Mouse (Mus musculus) cerebellum, adult 2 months (tissue): ENCODE data around the gene Klhdc7b.

Experiments
- CTCF ChIP-seq: fragments of 200-500 bp; IDR thresholded peaks from 2 replicates; pipeline ENCODE4 v1.5.1; 2011; ENCODE audit warnings: low read depth, mild to moderate bottlenecking, control low read depth, low read length, moderate library complexity, borderline replicate concordance; ENCODE audit not compliant: insufficient read depth
- POLR2A ChIP-seq: fragments of 200-500 bp; IDR thresholded peaks from 2 replicates; pipeline ENCODE4 v1.6.1; 2011; ENCODE audit warnings: low read length, control low read depth, borderline replicate concordance; ENCODE audit not compliant: insufficient read depth

GRCm38 (mm10) chr15:89425711-89426121 is 41.0 kb downstream of the Klhdc7b start, which contains the start of gene Cpt1b:
- TF ChIP-seq POLR2A (no peak), CTCF (no peak)
